Mouse (Mus musculus) C2C12 (cell line): ENCODE results near the gene Adora2b. TPM values are rescaled to one million over a fixed set of nuclear protein-coding genes. Genes with fewer than 3 reads are reported as not detected.

ENCODE experiments used
- H3K27me3 ChIP-seq: one replicate; pipeline ENCODE4 v1.6.1; 2011; ENCODE audit not compliant: control insufficient read depth, insufficient read depth, insufficient read length
- H3K36me3 ChIP-seq: one replicate; pipeline ENCODE4 v1.6.1; 2011; ENCODE audit not compliant: control insufficient read depth, insufficient read depth
- H3K4me3 ChIP-seq: one replicate; pipeline ENCODE4 v1.5.1; 2011; ENCODE audit warnings: mild to moderate bottlenecking, control low read depth; ENCODE audit not compliant: poor library complexity, insufficient read depth, severe bottlenecking
- H3K79me2 ChIP-seq: one replicate; pipeline ENCODE4 v1.6.1; 2011; ENCODE audit not compliant: control insufficient read depth, insufficient read depth
- H3K79me3 ChIP-seq: one replicate; pipeline ENCODE4 v1.6.1; 2011; ENCODE audit warnings: low read depth, control low read depth
- H3ac ChIP-seq: one replicate; pipeline ENCODE3; 2011; ENCODE audit warnings: low read depth; ENCODE audit not compliant: control insufficient read depth, insufficient read length
- CEBPB ChIP-seq: IDR thresholded peaks from one replicate; pipeline ENCODE4 v1.6.1; 2011; ENCODE audit warnings: low read depth, mild to moderate bottlenecking, control low read depth, moderate library complexity
- CTCF ChIP-seq: IDR thresholded peaks from one replicate; pipeline ENCODE4 v1.5.1; 2011; ENCODE audit not compliant: control insufficient read depth, insufficient read depth, insufficient read length
- FOSL1 ChIP-seq: IDR thresholded peaks from one replicate; pipeline ENCODE4 v1.8.0; 2011; ENCODE audit warnings: mild to moderate bottlenecking, low read length; ENCODE audit not compliant: poor library complexity, insufficient read depth, severe bottlenecking
- MAX ChIP-seq: IDR thresholded peaks from one replicate; pipeline ENCODE4 v1.6.1; 2011; ENCODE audit warnings: mild to moderate bottlenecking, control low read depth
- MYOD1 ChIP-seq: IDR thresholded peaks from one replicate; pipeline ENCODE4 v1.6.1; 2011; ENCODE audit warnings: low read depth; ENCODE audit not compliant: control insufficient read depth, insufficient read length
- MYOG ChIP-seq: IDR thresholded peaks from one replicate; pipeline ENCODE4 v1.6.1; 2011; ENCODE audit not compliant: control insufficient read depth, insufficient read length; ENCODE audit errors: extremely low read depth
- USF1 ChIP-seq: IDR thresholded peaks from one replicate; pipeline ENCODE4 v1.6.1; 2011; ENCODE audit warnings: low read depth, mild to moderate bottlenecking, control low read depth, moderate library complexity
- polyA plus RNA-seq: library from polyadenylated mRNA; unstranded; fragments of >200 nt; fragmentation: generic; extraction: Trizol; gene quantifications from one replicate; pipeline ENCODE4 v1.2.1, GENCODE M21; 2012; ENCODE audit warnings: missing spikeins

Gene Adora2b
- polyA plus RNA-seq, 1 experiment: 3.7 TPM

GRCm38 (mm10) chr11:62249266-62250037, 668 bp downstream of the Adora2b start:
- peak overlapping the region; percentile 80 for H3ac ChIP-seq
- TF ChIP-seq USF1: no peak
- no peaks in the 10 kb centered on the region for H3K27me3 ChIP-seq
- no peaks in the 10 kb centered on the region for H3K79me2 ChIP-seq
- H3K79me3 ChIP-seq: no peaks in the 10 kb centered on the region
- no peaks in the 10 kb centered on the region for H3K36me3 ChIP-seq
- H3K4me3 ChIP-seq: peak overlapping the region; percentile 33

- H3ac ChIP-seq: no peak overlapping the region
- H3K79me2 ChIP-seq: no peaks in the 10 kb centered on the region
- TF ChIP-seq USF1 (peak; percentile 86), MYOD1 (no peak), CTCF (no peak)
- H3K27me3 ChIP-seq: no peaks in the 10 kb centered on the region
- no peak overlapping the region for H3K4me3 ChIP-seq
- H3K36me3 ChIP-seq: no peaks in the 10 kb centered on the region
- H3K79me3 ChIP-seq: no peaks in the 10 kb centered on the region
Observed at GRCm38 (mm10) chr11:62251047-62251446, 2.3 kb downstream of the Adora2b start.

- Histone ChIP-seq H3ac (no peak overlapping the region), H3K79me2 (no peaks in the 10 kb centered on the region), H3K79me3 (no peaks in the 10 kb centered on the region), H3K4me3 (no peak overlapping the region), H3K36me3 (no peaks in the 10 kb centered on the region), H3K27me3 (no peaks in the 10 kb centered on the region)
- TF ChIP-seq CTCF: no peak
- no peak for TF ChIP-seq MYOD1
- TF ChIP-seq FOSL1: no peak
- no peak for TF ChIP-seq MYOG
- TF ChIP-seq MAX: no peak
- no peak for TF ChIP-seq CEBPB
- no peak for TF ChIP-seq USF1
Observed at GRCm38 (mm10) chr11:62253380-62253779, 4.6 kb downstream of the Adora2b start.

- Histone ChIP-seq H3K79me2 (no peaks in the 10 kb centered on the region), H3K4me3 (no peak overlapping the region), H3ac (no peak overlapping the region), H3K27me3 (no peaks in the 10 kb centered on the region), H3K79me3 (no peaks in the 10 kb centered on the region), H3K36me3 (no peaks in the 10 kb centered on the region)
- TF ChIP-seq CEBPB (no peak), FOSL1 (no peak), USF1 (no peak), MYOD1 (no peak), MAX (no peak), MYOG (no peak), CTCF (no peak)
Observed at GRCm38 (mm10) chr11:62259214-62259613, 10.4 kb downstream of the Adora2b start.

- H3ac ChIP-seq: no peak overlapping the region
- no peaks in the 10 kb centered on the region for H3K79me2 ChIP-seq
- H3K27me3 ChIP-seq: no peaks in the 10 kb centered on the region
- H3K36me3 ChIP-seq: peaks cover 19% of the 10 kb centered on the region
- H3K79me3 ChIP-seq: no peaks in the 10 kb centered on the region
- H3K4me3 ChIP-seq: no peak overlapping the region
- TF ChIP-seq CEBPB (no peak), MAX (no peak), MYOD1 (no peak), FOSL1 (no peak), CTCF (no peak), MYOG (no peak), USF1 (no peak)
Observed at GRCm38 (mm10) chr11:62263599-62263998, 14.8 kb downstream of the Adora2b start.

GRCm38 (mm10) chr11:62264018-62264417, 15.2 kb downstream of the Adora2b start:
- no peaks in the 10 kb centered on the region for H3K79me2 ChIP-seq
- no peaks in the 10 kb centered on the region for H3K79me3 ChIP-seq
- TF ChIP-seq MYOG (no peak), MYOD1 (no peak), MAX (no peak), CTCF (no peak), FOSL1 (no peak), USF1 (no peak), CEBPB (no peak)
- no peak overlapping the region for H3ac ChIP-seq
- H3K36me3 ChIP-seq: peaks cover 23% of the 10 kb centered on the region
- no peaks in the 10 kb centered on the region for H3K27me3 ChIP-seq
- H3K4me3 ChIP-seq: no peak overlapping the region
